Mouse (Mus musculus) heart, postnatal 4 days (tissue): ENCODE data around the gene Leng8. TPM values are rescaled to one million over a fixed set of nuclear protein-coding genes. Genes with fewer than 3 reads are reported as not detected.

Experiments
- DNase-seq: peaks from one replicate; pipeline ENCODE4 v3.0.0; 2021
- total RNA-seq, 2 experiments: library from RNA; stranded (reverse); gene quantifications; 2 replicates each; pipeline ENCODE4 v1.2.3; 2021

Gene Leng8
- total RNA-seq, 2 experiments from 2014 or later = 63.7 to 77.8 TPM

DNA sequence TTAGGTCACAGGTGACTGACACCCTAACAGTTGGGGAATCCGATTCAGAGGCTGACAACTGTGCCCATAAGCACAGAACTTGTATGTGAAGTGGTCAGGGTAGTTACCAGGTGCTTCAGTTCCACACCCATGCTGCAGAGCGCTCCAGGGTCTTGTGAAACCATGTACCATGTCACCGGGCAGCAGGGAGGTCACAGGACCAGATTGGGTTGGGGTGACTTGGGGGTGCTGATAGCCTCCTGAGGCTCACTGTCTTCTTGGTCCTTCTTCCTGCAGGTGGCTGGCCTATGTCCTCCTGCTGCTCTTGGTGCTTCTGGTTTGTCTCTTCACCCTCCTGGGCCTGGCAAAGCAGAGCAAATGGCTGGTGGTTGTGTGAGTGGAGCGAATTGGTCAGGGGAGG lies 8.9 kb upstream of the Leng8 start:
- DNase-seq = no peak

DNA sequence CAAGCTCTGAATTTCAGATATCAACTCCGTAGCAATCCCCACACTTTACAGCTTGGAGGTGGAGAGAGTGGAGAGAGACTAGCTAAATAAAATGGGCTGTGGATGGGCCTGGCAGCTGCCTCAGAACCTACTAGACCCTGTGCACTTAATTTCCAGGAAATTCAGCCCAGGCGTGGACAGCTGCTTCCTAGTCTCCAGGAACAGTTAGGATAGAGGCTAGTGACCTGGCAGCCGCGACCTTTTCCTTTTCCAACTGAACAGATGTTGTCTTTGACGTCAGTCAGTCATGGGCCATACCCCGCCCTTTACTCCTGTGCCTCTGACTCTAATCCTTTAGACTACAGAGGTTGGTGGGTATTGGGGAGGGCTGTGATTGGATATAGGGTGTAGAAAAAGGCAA lies 8.0 kb upstream of the Leng8 start:
- peak; percentile 70 for DNase-seq

DNA sequence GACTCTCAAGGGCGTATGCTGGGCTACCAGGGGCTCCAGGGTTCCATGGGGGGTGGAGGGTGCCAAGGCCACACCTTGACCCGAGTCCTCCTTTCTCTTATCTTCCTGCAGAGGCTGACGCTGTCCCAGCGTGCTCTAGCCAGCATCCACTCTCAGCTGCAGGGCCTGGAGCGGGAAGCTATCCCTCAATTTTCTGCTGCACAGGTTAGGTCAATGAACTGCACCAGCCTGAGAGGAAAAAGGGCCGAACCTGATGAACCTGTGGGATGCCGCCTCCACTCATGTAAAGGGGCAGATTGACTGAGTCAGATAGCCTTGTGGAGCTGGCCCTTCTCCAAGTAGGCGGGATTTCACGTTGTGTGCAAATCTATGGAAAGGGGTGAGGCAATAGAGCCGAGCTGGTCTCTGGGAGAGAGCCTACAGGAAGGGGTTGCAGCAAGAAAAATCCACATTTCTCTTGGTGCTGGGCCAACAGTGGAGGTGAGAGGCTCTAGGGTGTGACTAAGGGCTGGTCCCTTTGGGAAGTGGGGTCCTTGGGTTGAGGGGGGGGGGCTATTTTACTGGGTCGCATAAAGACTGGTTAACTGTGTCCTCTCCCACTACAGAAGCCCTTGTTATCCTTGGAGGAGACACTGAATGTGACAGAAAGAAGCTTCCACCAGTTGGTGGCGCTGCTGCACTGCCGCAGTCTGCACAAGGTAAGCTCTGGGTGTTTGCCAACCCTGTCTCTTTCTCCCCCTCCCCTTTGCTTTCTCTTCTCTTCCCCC lies 6.0 kb upstream of the Leng8 start:
- DNase-seq = peak; percentile 88

GRCm38 (mm10) chr7:4131964-4132363 lies 4.9 kb upstream of the Leng8 start:
- no peak for DNase-seq

DNA sequence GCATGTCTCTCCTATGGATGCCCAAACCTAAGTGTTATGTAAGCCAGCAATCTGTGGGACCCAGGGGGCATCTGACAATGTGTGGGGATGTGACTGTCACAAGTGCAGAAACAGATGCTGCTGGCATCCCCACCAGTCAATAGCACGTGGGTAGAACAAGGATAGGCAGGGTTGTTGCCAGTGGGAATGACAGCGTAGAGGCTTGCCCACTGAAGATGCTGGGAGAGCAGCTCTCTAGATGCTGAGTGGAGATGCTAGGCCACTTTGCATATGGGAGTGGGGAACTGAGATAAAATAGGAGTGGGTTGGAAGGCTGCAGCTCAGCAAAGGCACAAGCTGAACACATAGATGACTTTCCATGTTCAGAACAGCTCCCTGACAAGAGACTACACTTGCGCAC lies 4.3 kb upstream of the Leng8 start:
- no peak for DNase-seq

- DNase-seq = no peak
Observed at GRCm38 (mm10) chr7:4132998-4133397, 3.8 kb upstream of the Leng8 start.

GRCm38 (mm10) chr7:4134911-4135310 lies 1.9 kb upstream of the Leng8 start:
- DNase-seq = no peak

- DNase-seq = no peak
Observed at GRCm38 (mm10) chr7:4136404-4136770, 452 bp upstream of the Leng8 start.

GRCm38 (mm10) chr7:4137746-4138145 lies 907 bp downstream of the Leng8 start:
- DNase-seq = no peak

- DNase-seq = no peak
Observed at GRCm38 (mm10) chr7:4138181-4138580, 1.3 kb downstream of the Leng8 start.

- DNase-seq = no peak
Observed at GRCm38 (mm10) chr7:4138671-4139070, 1.8 kb downstream of the Leng8 start.

DNA sequence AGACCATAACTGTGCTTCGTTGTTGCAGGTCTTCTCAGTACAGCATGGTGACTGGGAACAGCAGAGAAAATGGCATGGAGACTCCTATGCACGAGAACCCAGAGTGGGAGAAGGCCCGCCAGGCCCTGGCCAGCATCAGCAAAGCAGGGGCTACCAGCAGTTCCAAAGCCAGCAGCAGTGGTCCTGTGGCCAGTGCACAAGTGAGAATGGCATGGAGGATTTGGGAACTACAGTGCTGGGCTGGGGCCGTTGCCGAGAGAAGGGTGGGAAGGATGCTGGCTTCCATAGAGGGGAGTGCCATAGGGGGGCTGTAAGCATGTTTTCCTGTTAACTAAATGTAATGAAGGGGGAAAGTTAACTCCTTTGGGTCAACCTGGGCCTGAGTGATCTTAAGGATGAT lies 2.6 kb downstream of the Leng8 start:
- no peak for DNase-seq

DNA sequence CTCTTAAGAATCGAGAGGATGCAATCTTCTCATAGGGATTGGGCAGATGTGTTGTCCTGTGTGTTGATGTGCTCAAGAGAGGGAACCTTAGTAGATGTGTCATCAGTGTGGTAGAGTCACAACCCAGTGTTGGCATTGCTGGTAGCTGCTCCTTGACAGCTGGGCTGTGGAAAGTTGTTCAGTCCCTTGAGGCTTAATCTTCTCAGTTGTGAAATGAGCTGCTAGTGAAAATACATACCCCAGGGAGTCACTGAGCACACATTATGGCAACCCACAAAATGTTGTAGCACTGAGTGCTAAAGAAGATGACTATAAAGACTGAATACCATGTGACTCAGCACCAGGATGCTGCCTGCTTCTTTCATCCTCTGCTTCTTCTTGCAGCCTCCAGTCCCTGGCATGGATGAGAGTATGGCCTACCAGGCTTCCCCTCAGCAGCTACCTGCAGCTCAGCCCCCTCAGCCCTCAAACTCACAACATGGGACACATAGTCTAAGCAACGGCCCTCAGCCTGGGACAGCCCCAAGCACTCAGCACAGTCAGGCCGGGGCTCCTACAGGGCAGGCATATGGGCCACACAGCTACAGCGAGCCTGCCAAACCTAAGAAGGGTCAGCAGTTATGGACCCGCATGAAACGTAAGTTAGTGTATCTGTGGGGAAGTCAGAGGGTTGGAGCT lies 4.9 kb downstream of the Leng8 start:
- DNase-seq = no peak

- no peak for DNase-seq
Observed at GRCm38 (mm10) chr7:4142796-4143445, 6.1 kb downstream of the Leng8 start.

DNA sequence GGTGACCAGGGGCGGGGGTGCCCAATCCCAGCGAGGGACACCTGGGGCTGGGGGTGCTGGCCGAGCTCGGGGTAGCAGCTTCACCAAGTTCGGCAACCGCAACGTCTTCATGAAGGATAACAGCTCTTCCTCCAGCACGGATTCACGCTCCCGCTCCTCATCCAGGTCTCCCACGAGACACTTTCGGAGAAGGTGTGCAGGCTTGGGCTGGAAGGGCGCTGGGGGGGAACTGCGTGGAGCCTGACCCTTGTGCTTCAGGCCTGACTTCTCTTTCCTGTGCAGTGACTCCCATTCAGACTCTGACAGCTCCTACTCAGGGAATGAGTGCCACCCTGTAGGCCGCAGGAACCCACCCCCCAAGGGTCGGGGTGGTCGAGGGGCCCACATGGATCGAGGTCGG lies 6.7 kb downstream of the Leng8 start:
- no peak for DNase-seq

DNA sequence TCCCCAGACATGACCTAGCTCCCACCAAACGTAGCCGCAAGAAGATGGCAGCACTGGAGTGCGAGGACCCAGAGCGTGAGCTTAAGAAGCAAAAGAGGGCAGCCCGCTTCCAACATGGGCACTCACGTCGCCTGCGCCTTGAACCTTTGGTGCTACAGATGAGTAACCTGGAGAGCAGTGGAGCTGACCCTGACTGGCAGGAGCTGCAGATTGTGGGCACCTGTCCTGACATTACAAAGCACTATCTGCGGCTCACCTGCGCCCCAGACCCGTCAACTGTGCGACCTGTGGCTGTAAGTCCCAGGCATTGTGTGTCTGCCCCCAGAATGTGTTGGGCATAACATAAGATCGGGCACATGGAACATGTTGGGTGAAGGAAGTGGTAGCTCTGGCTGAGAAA lies 7.2 kb downstream of the Leng8 start:
- DNase-seq = no peak

GRCm38 (mm10) chr7:4144766-4145551 lies 8.1 kb downstream of the Leng8 start:
- DNase-seq = no peak

DNA sequence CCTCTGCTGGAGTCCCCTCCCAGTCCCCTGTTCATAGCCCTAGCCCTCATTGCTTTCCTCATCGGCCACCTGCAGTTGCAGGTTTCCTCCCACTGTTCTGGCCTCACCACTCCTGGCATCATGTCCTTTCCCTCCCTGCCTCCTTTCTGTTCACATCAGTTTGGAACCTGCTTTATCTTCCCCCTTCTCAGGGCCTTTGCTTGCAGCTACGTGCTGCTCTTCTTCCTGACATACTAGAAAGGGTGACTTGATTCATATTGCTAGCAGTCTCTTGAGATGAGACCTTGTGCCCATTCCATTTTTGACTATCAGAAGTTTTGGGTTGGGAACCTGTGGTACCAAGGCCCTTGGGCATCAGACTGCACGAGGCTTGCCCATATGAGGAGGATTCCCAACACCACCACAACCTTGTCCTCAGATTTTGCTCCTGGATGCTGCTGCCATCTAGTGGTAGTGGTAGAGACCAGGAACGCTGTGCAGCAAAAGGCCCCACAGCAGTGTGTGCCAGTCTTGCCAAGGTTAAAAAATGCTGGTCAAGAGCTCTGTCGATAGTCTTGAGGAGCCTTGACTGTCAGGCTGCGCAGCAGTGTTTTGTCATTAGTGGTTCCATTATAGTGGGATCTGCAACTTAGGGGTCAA lies 8.8 kb downstream of the Leng8 start:
- DNase-seq = peak; percentile 66

GRCm38 (mm10) chr7:4146241-4147180 lies 9.7 kb downstream of the Leng8 start:
- DNase-seq = no peak

DNA sequence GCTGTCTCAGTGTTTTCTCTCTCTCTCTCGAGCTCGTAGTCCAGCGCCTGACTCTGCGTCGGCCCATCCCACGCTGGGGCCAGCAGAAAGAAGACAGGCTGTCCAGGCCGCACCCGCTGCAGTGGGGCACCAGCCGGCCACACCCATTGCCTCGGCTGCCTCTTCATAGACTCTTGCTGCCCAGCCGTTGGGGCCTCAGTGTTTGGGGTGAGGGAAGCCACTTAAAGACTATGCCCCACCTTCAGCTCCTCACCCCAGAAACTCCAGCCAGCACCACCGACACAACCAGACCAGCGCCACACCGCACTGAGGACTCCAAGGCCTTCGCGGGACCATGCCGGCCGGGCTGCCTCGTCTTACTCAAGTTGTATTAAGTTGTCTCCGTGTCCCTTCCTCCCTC lies 10.5 kb downstream of the Leng8 start:
- peak; percentile 21 for DNase-seq

- DNase-seq = no peak
Observed at GRCm38 (mm10) chr7:4147836-4148235, 11.0 kb downstream of the Leng8 start.
